Mouse (Mus musculus) cerebellum, adult 11-12 months (tissue): ENCODE results near the gene Lrrc8c.
A peak's percentile ranks its signal among the peaks of the same experiment; 100 is the strongest.

Experiments used
- DNase-seq: peaks from one replicate; pipeline ENCODE4 v3.0.0; 2022

Gene Lrrc8c

GRCm38 (mm10) chr5:105643276-105643675, 124.1 kb downstream of the Lrrc8c start:
- no peak for DNase-seq

GRCm38 (mm10) chr5:105644195-105644594, 125.0 kb downstream of the Lrrc8c start:
- no peak for DNase-seq

GRCm38 (mm10) chr5:105647094-105647493, 127.9 kb downstream of the Lrrc8c start:
- no peak for DNase-seq

GRCm38 (mm10) chr5:105648648-105649287, 129.6 kb downstream of the Lrrc8c start:
- no peak for DNase-seq

- DNase-seq: no peak
These were observed 130.4 kb downstream of the Lrrc8c start for GRCm38 (mm10) chr5:105649514-105650001.

- no peak for DNase-seq
These were observed 131.7 kb downstream of the Lrrc8c start for GRCm38 (mm10) chr5:105650728-105651479.

- no peak for DNase-seq
These were observed 132.4 kb downstream of the Lrrc8c start for GRCm38 (mm10) chr5:105651561-105651991.

- DNase-seq: peak; percentile 54
These were observed 135.3 kb downstream of the Lrrc8c start for GRCm38 (mm10) chr5:105654237-105655063.

- no peak for DNase-seq
These were observed 136.0 kb downstream of the Lrrc8c start for GRCm38 (mm10) chr5:105655100-105655734.

- no peak for DNase-seq
These were observed 142.7 kb downstream of the Lrrc8c start for GRCm38 (mm10) chr5:105661894-105662293.
